Mouse (Mus musculus): ENCODE results near the gene Vegfd. TPM values are rescaled to one million over a fixed set of nuclear protein-coding genes. Genes with fewer than 3 reads are reported as not detected.

Vegfd gene
- 1.3 TPM for polyA plus RNA-seq (2014; fragmentation: Illumina TruSeq; extraction: RNeasy Lipid Tissue Mini Kit (QIAGEN cat#74804); ENCODE audit: low replicate concordance)

GRCm38 (mm10) chrX:164373081-164373480 is at the start of gene Vegfd:
Gene Vegfd, plus strand, starts transcription at chrX:164373378.

GRCm38 (mm10) chrX:164419471-164419939 is 46.3 kb downstream of the Vegfd start, which contains the start of gene Piga:
Gene Piga, plus strand, starts transcription at chrX:164419787.

GRCm38 (mm10) chrX:164436709-164437108 is 63.5 kb downstream of the Vegfd start, which contains the start of gene Asb11:
Gene Asb11, plus strand, starts transcription at chrX:164436994.

Other genes starting within 250 kb of the Vegfd start
- gene Ace2, start 234.0 kb upstream of the Vegfd start, polyA plus RNA-seq (2014; fragmentation: Illumina TruSeq; extraction: RNeasy Lipid Tissue Mini Kit (QIAGEN cat#74804); ENCODE audit: low replicate concordance) = 1,788 TPM
- 6.7 TPM for gene Bmx, start 115.2 kb upstream of the Vegfd start, polyA plus RNA-seq (2014; fragmentation: Illumina TruSeq; extraction: RNeasy Lipid Tissue Mini Kit (QIAGEN cat#74804); ENCODE audit: low replicate concordance)
- 4.8 TPM for gene Pir, start 104.0 kb upstream of the Vegfd start, polyA plus RNA-seq (2014; fragmentation: Illumina TruSeq; extraction: RNeasy Lipid Tissue Mini Kit (QIAGEN cat#74804); ENCODE audit: low replicate concordance)
- gene Piga, start 46.4 kb downstream of the Vegfd start, polyA plus RNA-seq (2014; fragmentation: Illumina TruSeq; extraction: RNeasy Lipid Tissue Mini Kit (QIAGEN cat#74804); ENCODE audit: low replicate concordance) = 40.9 TPM
- gene Asb11, start 63.6 kb downstream of the Vegfd start, polyA plus RNA-seq (2014; fragmentation: Illumina TruSeq; extraction: RNeasy Lipid Tissue Mini Kit (QIAGEN cat#74804); ENCODE audit: low replicate concordance) = 1.3 TPM
- gene Asb9, start 132.9 kb downstream of the Vegfd start, polyA plus RNA-seq (2014; fragmentation: Illumina TruSeq; extraction: RNeasy Lipid Tissue Mini Kit (QIAGEN cat#74804); ENCODE audit: low replicate concordance) = not detected

Measured in small intestine, adult 10 weeks (tissue).